Mouse (Mus musculus): ENCODE measurements around the gene Rapgef4. TPM values are rescaled to one million over a fixed set of nuclear protein-coding genes. Genes with fewer than 3 reads are reported as not detected.

Rapgef4 gene
- total and polyA plus RNA-seq, 2 experiments = 66.1 to 223 TPM

- H3K79me2 ChIP-seq (ENCODE audit: control insufficient read depth, insufficient read depth, low read length) = no peaks in the 10 kb centered on the region
- no peak overlapping the region for H3K4me3 ChIP-seq (ENCODE audit: insufficient read depth, low read depth, low read length)
- 85% methylated on average over 4 of the region's 4 CpGs for WGBS
- H3K4me1 ChIP-seq (ENCODE audit: control insufficient read depth, insufficient read depth, low read length) = no peaks in the 10 kb centered on the region
- no peak for TF ChIP-seq POLR2A (IDR thresholded peaks at IDR 0.05; ENCODE audit: extremely low read depth, insufficient read depth, low read length)
- no peak for TF ChIP-seq CTCF (IDR thresholded peaks at IDR 0.05; ENCODE audit: low read depth, low read length)
- DNase-seq (ENCODE audit: extremely low read depth, low read depth, low spot score) = no peak
- no peaks in the 10 kb centered on the region for H3K36me3 ChIP-seq (ENCODE audit: control insufficient read depth, insufficient read depth, low read length)
- H3K9ac ChIP-seq (ENCODE audit: low read depth, low read length) = no peak overlapping the region
- no peak overlapping the region for H3K27ac ChIP-seq (replicated peaks; ENCODE audit: insufficient read depth, low read depth, low read length)
- H3K27me3 ChIP-seq (ENCODE audit: control insufficient read depth, insufficient read depth, low read length) = no peaks in the 10 kb centered on the region; the same call in 1 of the 2 replicates
These were observed 101.8 kb downstream of the Rapgef4 start for GRCm38 (mm10) chr2:72082846-72083245.

GRCm38 (mm10) chr2:72088886-72089285, 107.8 kb downstream of the Rapgef4 start:
- Histone ChIP-seq H3K36me3 (ENCODE audit: control insufficient read depth, insufficient read depth, low read length) (no peaks in the 10 kb centered on the region), H3K27me3 (ENCODE audit: control insufficient read depth, insufficient read depth, low read length) (no peaks in the 10 kb centered on the region; the same call in 1 of the 2 replicates), H3K4me1 (ENCODE audit: control insufficient read depth, insufficient read depth, low read length) (no peaks in the 10 kb centered on the region), H3K9ac (ENCODE audit: low read depth, low read length) (no peak overlapping the region), H3K27ac (replicated peaks; ENCODE audit: insufficient read depth, low read depth, low read length) (no peak overlapping the region), H3K4me3 (ENCODE audit: insufficient read depth, low read depth, low read length) (no peak overlapping the region), H3K79me2 (ENCODE audit: control insufficient read depth, insufficient read depth, low read length) (no peaks in the 10 kb centered on the region)
- DNase-seq (ENCODE audit: extremely low read depth, low read depth, low spot score) = no peak
- 90% methylated on average over 11 of the region's 11 CpGs for WGBS
- TF ChIP-seq CTCF (IDR thresholded peaks at IDR 0.05; ENCODE audit: low read depth, low read length) = no peak
- no peak for TF ChIP-seq POLR2A (IDR thresholded peaks at IDR 0.05; ENCODE audit: extremely low read depth, insufficient read depth, low read length)

- no peaks in the 10 kb centered on the region; the same call in 1 of the 2 replicates for H3K27me3 ChIP-seq (ENCODE audit: control insufficient read depth, insufficient read depth, low read length)
- H3K9ac ChIP-seq (ENCODE audit: low read depth, low read length) = no peak overlapping the region
- no peak overlapping the region for H3K27ac ChIP-seq (replicated peaks; ENCODE audit: insufficient read depth, low read depth, low read length)
- H3K4me1 ChIP-seq (ENCODE audit: control insufficient read depth, insufficient read depth, low read length) = no peaks in the 10 kb centered on the region
- H3K36me3 ChIP-seq (ENCODE audit: control insufficient read depth, insufficient read depth, low read length) = no peaks in the 10 kb centered on the region
- H3K79me2 ChIP-seq (ENCODE audit: control insufficient read depth, insufficient read depth, low read length) = no peaks in the 10 kb centered on the region
- TF ChIP-seq POLR2A (IDR thresholded peaks at IDR 0.05; ENCODE audit: extremely low read depth, insufficient read depth, low read length) (no peak), CTCF (IDR thresholded peaks at IDR 0.05; ENCODE audit: low read depth, low read length) (no peak)
- H3K4me3 ChIP-seq (ENCODE audit: insufficient read depth, low read depth, low read length) = no peak overlapping the region
- no peak for DNase-seq (ENCODE audit: extremely low read depth, low read depth, low spot score)
- WGBS = 77% methylated on average over 2 of the region's 2 CpGs
These were observed 109.0 kb downstream of the Rapgef4 start for GRCm38 (mm10) chr2:72090061-72090460.

GRCm38 (mm10) chr2:72092046-72092445, 111.0 kb downstream of the Rapgef4 start:
- no peaks in the 10 kb centered on the region for H3K79me2 ChIP-seq (ENCODE audit: control insufficient read depth, insufficient read depth, low read length)
- DNase-seq (ENCODE audit: extremely low read depth, low read depth, low spot score) = peak; percentile 7
- no peak overlapping the region for H3K9ac ChIP-seq (ENCODE audit: low read depth, low read length)
- H3K36me3 ChIP-seq (ENCODE audit: control insufficient read depth, insufficient read depth, low read length) = no peaks in the 10 kb centered on the region
- no peaks in the 10 kb centered on the region for H3K4me1 ChIP-seq (ENCODE audit: control insufficient read depth, insufficient read depth, low read length)
- no peak overlapping the region for H3K27ac ChIP-seq (replicated peaks; ENCODE audit: insufficient read depth, low read depth, low read length)
- no peaks in the 10 kb centered on the region; the same call in 1 of the 2 replicates for H3K27me3 ChIP-seq (ENCODE audit: control insufficient read depth, insufficient read depth, low read length)
- no peak overlapping the region for H3K4me3 ChIP-seq (ENCODE audit: insufficient read depth, low read depth, low read length)
- WGBS = 38% methylated on average over 3 of the region's 3 CpGs
- TF ChIP-seq CTCF (IDR thresholded peaks at IDR 0.05; ENCODE audit: low read depth, low read length) (no peak), POLR2A (IDR thresholded peaks at IDR 0.05; ENCODE audit: extremely low read depth, insufficient read depth, low read length) (no peak)

- Histone ChIP-seq H3K4me1 (ENCODE audit: control insufficient read depth, insufficient read depth, low read length) (no peaks in the 10 kb centered on the region), H3K4me3 (ENCODE audit: insufficient read depth, low read depth, low read length) (no peak overlapping the region), H3K36me3 (ENCODE audit: control insufficient read depth, insufficient read depth, low read length) (no peaks in the 10 kb centered on the region), H3K27ac (replicated peaks; ENCODE audit: insufficient read depth, low read depth, low read length) (no peak overlapping the region), H3K9ac (ENCODE audit: low read depth, low read length) (no peak overlapping the region), H3K27me3 (ENCODE audit: control insufficient read depth, insufficient read depth, low read length) (no peaks in the 10 kb centered on the region), H3K79me2 (ENCODE audit: control insufficient read depth, insufficient read depth, low read length) (no peaks in the 10 kb centered on the region)
- no peak for TF ChIP-seq POLR2A (IDR thresholded peaks at IDR 0.05; ENCODE audit: extremely low read depth, insufficient read depth, low read length)
- no peak for TF ChIP-seq CTCF (IDR thresholded peaks at IDR 0.05; ENCODE audit: low read depth, low read length)
- DNase-seq (ENCODE audit: extremely low read depth, low read depth, low spot score) = no peak
- 92% methylated on average over 20 of the region's 20 CpGs for WGBS
These were observed 112.5 kb downstream of the Rapgef4 start for GRCm38 (mm10) chr2:72093402-72094037.

DNA sequence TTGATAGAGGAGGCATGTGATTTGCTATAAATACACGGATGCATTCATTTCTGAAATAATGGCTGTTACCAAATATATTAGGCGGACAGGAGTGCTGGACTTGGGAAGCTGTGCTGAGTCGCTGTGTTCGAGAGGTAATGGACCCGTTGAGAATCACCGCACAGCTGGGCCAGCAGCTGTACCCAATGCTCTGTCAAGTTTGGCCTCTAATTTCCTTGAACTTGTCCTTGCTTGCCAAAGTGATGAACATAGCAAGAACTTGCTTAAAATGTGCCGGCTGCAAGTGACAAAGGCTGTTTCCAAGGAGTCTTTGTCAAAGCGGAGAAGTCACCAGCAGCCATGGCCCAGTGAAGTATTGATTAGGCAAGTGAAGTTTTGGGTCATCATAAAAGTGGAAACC, 113.0 kb downstream of the Rapgef4 start:
- Histone ChIP-seq H3K79me2 (ENCODE audit: control insufficient read depth, insufficient read depth, low read length) (no peaks in the 10 kb centered on the region), H3K4me3 (ENCODE audit: insufficient read depth, low read depth, low read length) (no peak overlapping the region), H3K27ac (replicated peaks; ENCODE audit: insufficient read depth, low read depth, low read length) (no peak overlapping the region), H3K4me1 (ENCODE audit: control insufficient read depth, insufficient read depth, low read length) (no peaks in the 10 kb centered on the region), H3K9ac (ENCODE audit: low read depth, low read length) (no peak overlapping the region), H3K36me3 (ENCODE audit: control insufficient read depth, insufficient read depth, low read length) (no peaks in the 10 kb centered on the region), H3K27me3 (ENCODE audit: control insufficient read depth, insufficient read depth, low read length) (no peaks in the 10 kb centered on the region)
- 86% methylated on average over 8 of the region's 8 CpGs for WGBS
- TF ChIP-seq POLR2A (IDR thresholded peaks at IDR 0.05; ENCODE audit: extremely low read depth, insufficient read depth, low read length) (no peak), CTCF (IDR thresholded peaks at IDR 0.05; ENCODE audit: low read depth, low read length) (no peak)
- no peak for DNase-seq (ENCODE audit: extremely low read depth, low read depth, low spot score)

All from liver, adult 2 months (tissue).